Mouse (Mus musculus) liver, embryonic 11.5 days (tissue): ENCODE measurements at regions not wholly inside any gene's neighbourhood (a gene's known extent, or its start where the extent isn't known, plus 50 kb on each side); places are given as distances from the start of the nearest gene placed in this dataset.

Source experiments
- ATAC-seq: fragments of 200-750 bp; cut with Nextera tagmentation; replicated peaks from 2 replicates; pipeline ENCODE4 v1.8.0; 2017; ENCODE audit warnings: moderate number of reproducible peaks, mild to moderate bottlenecking, moderate TSS enrichment, moderate library complexity; ENCODE audit not compliant: low FRiP score
- DNase-seq: peaks from one replicate; pipeline ENCODE4 v3.0.0-alpha.2; 2017; ENCODE audit warnings: low spot score
- H3K27ac ChIP-seq: fragments of 300-500 bp; sonication (generic); 2 replicates; pipeline ENCODE4 v1.5.1; 2014; ENCODE audit warnings: mild to moderate bottlenecking, low read depth, low read length, control low read depth
- H3K27me3 ChIP-seq: fragments of 300-500 bp; sonication (generic); replicated peaks from 2 replicates; pipeline ENCODE4 v1.6.1; 2014; ENCODE audit warnings: low read length, mixed read lengths; ENCODE audit not compliant: control insufficient read depth, insufficient read depth
- H3K36me3 ChIP-seq: fragments of 300-500 bp; sonication (generic); 2 replicates; pipeline ENCODE4 v1.6.1; 2014; ENCODE audit warnings: mild to moderate bottlenecking, low read length, moderate library complexity, mixed read lengths; ENCODE audit not compliant: control insufficient read depth, insufficient read depth
- H3K4me1 ChIP-seq: fragments of 300-500 bp; sonication (generic); replicated peaks from 2 replicates; pipeline ENCODE4 v1.6.1; 2014; ENCODE audit warnings: low read length, mixed read lengths; ENCODE audit not compliant: control insufficient read depth, insufficient read depth
- H3K4me2 ChIP-seq: fragments of 300-500 bp; sonication (generic); 2 replicates; pipeline ENCODE4 v1.6.1; 2014; ENCODE audit warnings: mild to moderate bottlenecking, control low read depth, moderate library complexity
- H3K4me3 ChIP-seq: fragments of 300-500 bp; sonication (generic); 2 replicates; pipeline ENCODE4 v1.5.1; 2014; ENCODE audit warnings: low read depth, low read length, control low read depth
- H3K9ac ChIP-seq: fragments of 300-500 bp; sonication (generic); 2 replicates; pipeline ENCODE4 v1.6.1; 2014; ENCODE audit warnings: low read depth, low read length, control low read depth
- H3K9me3 ChIP-seq: fragments of 300-500 bp; sonication (generic); 2 replicates; pipeline ENCODE4 v1.6.1; 2016; ENCODE audit warnings: low read length, inconsistent platforms, mixed read lengths; ENCODE audit not compliant: control insufficient read depth
- whole genome bisulfite sequencing: fragments of 180-500 bp; shearing (Covaris S2); extraction: QIAGEN DNeasy Blood & Tissue Kit; methylation state at CpG from one replicate; pipeline ENCODE4 v1.1.7; 2014; 5-methylcytosine and 5-hydroxymethylcytosine counted together

GRCm38 (mm10) chr4:9218380-9218779 is 979.5 kb upstream of the Car8 start:
- DNase-seq (no peak), ATAC-seq (no peak)
- no peak overlapping the region for H3K9ac ChIP-seq
- 86% methylated on average over 5 of the region's 5 CpGs for WGBS
- no peaks in the 10 kb centered on the region for H3K36me3 ChIP-seq
- H3K9me3 ChIP-seq: no peaks in the 10 kb centered on the region
- no peak overlapping the region for H3K4me2 ChIP-seq
- no peaks in the 10 kb centered on the region for H3K27me3 ChIP-seq
- no peak overlapping the region for H3K4me3 ChIP-seq
- H3K4me1 ChIP-seq: no peaks in the 10 kb centered on the region
- no peak overlapping the region for H3K27ac ChIP-seq

GRCm38 (mm10) chr4:9208606-9209005 is 969.8 kb upstream of the Car8 start:
- H3K27me3 ChIP-seq: no peaks in the 10 kb centered on the region
- H3K9me3 ChIP-seq: no peaks in the 10 kb centered on the region
- H3K27ac ChIP-seq: no peak overlapping the region
- no peaks in the 10 kb centered on the region for H3K4me1 ChIP-seq
- H3K36me3 ChIP-seq: no peaks in the 10 kb centered on the region
- H3K9ac ChIP-seq: no peak overlapping the region
- H3K4me2 ChIP-seq: no peak overlapping the region
- no peak for DNase-seq
- H3K4me3 ChIP-seq: no peak overlapping the region
- ATAC-seq: no peak
- WGBS: 77% methylated on average over 2 of the region's 2 CpGs

GRCm38 (mm10) chr4:9200012-9200411 is 961.2 kb upstream of the Car8 start:
- no peaks in the 10 kb centered on the region for H3K27me3 ChIP-seq
- no peaks in the 10 kb centered on the region for H3K4me1 ChIP-seq
- H3K4me2 ChIP-seq: no peak overlapping the region
- 60% methylated on average over 2 of the region's 2 CpGs for WGBS
- ATAC-seq: no peak
- no peak overlapping the region for H3K9ac ChIP-seq
- H3K27ac ChIP-seq: no peak overlapping the region
- no peaks in the 10 kb centered on the region for H3K36me3 ChIP-seq
- no peaks in the 10 kb centered on the region for H3K9me3 ChIP-seq
- DNase-seq: no peak
- H3K4me3 ChIP-seq: no peak overlapping the region

GRCm38 (mm10) chr4:9196435-9196834 is 957.6 kb upstream of the Car8 start:
- H3K9me3 ChIP-seq: no peaks in the 10 kb centered on the region
- no peaks in the 10 kb centered on the region for H3K27me3 ChIP-seq
- H3K4me1 ChIP-seq: no peaks in the 10 kb centered on the region
- no peak overlapping the region for H3K9ac ChIP-seq
- WGBS: 57% methylated on average over 4 of the region's 4 CpGs
- no peak overlapping the region for H3K4me3 ChIP-seq
- DNase-seq (no peak), ATAC-seq (no peak)
- H3K27ac ChIP-seq: no peak overlapping the region
- H3K4me2 ChIP-seq: no peak overlapping the region
- no peaks in the 10 kb centered on the region for H3K36me3 ChIP-seq

DNA sequence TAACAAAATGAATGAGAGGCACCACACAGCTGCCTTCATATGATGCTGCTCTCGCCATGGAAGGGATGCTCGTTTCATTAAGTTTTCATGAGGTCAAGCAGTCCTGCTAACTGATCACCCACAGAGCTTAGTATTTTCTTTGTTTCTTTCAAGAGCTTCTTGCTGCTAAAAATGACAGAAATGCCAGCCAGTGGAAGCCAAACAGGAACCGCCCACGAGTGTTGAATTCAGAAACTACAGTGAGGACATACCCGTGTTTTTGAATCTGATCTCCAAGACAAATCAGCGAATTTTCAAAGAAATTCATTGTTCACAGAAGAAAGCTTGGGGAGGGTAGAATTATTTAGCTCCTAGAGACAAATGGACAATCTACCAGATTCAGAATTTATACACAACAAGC is 954.3 kb upstream of the Car8 start:
- no peaks in the 10 kb centered on the region for H3K27me3 ChIP-seq
- no peak for ATAC-seq
- WGBS: 74% methylated on average over 6 of the region's 6 CpGs

DNA sequence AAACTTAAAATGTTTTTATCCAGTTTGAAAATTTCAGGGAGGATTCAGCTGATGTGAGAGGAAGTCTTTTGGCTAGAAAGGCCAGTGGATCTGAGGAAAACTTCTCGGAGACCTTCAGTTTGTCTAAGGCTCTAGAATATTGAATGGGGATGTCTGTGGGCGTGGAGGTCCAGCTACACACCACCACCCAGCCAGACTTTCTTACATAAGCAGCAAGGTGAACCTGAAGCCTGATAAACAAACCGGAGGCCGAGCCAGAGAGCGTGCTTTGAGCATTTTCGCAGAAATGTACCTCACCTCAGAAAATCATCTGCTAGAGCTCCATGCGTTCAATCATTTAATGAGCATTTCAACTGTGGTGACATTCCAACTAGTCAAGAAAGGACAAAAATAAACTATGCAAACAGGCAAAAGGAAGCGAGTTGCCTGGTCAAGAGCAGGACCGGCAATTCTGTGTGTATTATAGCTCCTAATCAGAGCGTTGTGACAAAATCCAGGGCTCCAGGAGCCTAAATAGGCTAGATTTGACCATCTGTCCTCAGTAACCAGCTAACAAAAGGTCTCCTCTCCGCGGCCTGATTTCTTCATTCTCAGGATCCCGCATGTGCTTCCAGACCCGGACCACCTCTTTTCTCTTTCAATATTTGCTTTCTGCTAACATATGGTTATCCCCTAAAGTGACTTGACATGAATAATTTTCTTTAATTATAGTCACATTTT is 946.5 kb upstream of the Car8 start:
- H3K4me1 ChIP-seq: peaks cover 11% of the 10 kb centered on the region
- H3K27me3 ChIP-seq: no peaks in the 10 kb centered on the region
- ATAC-seq (no peak), DNase-seq (no peak)
- H3K27ac ChIP-seq: no peak overlapping the region; the same call in 1 of the 2 replicates
- H3K4me2 ChIP-seq: peak overlapping the region; percentile 65
- no peak overlapping the region for H3K9ac ChIP-seq
- H3K9me3 ChIP-seq: no peaks in the 10 kb centered on the region
- H3K36me3 ChIP-seq: no peaks in the 10 kb centered on the region
- WGBS: 32% methylated on average over 14 of the region's 14 CpGs
- peak overlapping the region; percentile 25 for H3K4me3 ChIP-seq

More for the DNA sequence above, 954.3 kb upstream of the Car8 start:
- H3K9ac ChIP-seq: no peak overlapping the region
- H3K4me3 ChIP-seq: no peak overlapping the region
- no peaks in the 10 kb centered on the region for H3K36me3 ChIP-seq
- no peaks in the 10 kb centered on the region for H3K9me3 ChIP-seq
- no peak overlapping the region for H3K27ac ChIP-seq
- H3K4me1 ChIP-seq: no peaks in the 10 kb centered on the region
- DNase-seq: no peak
- no peak overlapping the region for H3K4me2 ChIP-seq

DNA sequence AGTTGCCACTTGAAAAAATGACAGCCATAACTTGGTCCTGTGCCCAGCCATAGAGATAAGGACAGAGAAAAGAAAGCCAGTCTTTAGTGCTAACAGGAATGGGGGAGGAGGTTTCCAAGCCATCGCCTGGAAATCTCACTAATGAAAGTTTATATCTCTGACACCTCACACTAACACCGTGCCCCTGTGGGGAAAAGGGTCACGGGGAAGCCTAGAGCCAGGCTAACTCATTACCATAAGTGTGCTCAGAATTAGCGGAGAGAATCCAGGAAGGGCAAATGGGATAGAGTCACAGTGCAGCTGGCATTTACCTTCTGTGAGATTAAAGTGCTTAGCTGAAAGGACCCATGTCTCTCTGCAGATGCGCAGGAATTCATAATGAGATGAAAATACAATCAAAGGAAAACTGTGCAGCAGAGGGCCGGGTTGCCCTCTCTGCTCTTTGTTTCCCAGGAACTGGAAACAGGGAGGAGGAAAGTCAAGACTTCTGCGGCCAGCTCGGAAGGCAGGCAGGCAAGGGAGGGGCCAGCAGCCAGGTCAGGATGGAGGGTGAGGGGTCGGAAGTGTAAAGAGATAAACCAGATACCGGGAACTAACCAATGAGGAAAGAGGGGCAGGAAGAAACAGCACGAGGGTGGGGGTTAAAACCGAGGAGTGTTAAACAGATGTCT is 945.7 kb upstream of the Car8 start:
- Histone ChIP-seq H3K4me2 (peak overlapping the region; percentile 65), H3K9me3 (no peaks in the 10 kb centered on the region), H3K9ac (0 out of 2 replicates have a peak overlapping the region, but pooled peaks have one; percentile 31), H3K4me1 (peaks cover 11% of the 10 kb centered on the region), H3K4me3 (peak overlapping the region; percentile 25), H3K27me3 (no peaks in the 10 kb centered on the region), H3K27ac (no peak overlapping the region; the same call in 1 of the 2 replicates), H3K36me3 (no peaks in the 10 kb centered on the region)
- peak; percentile 39 for DNase-seq
- peak; percentile 75 for ATAC-seq
- WGBS: 2% methylated on average over 12 of the region's 12 CpGs

DNA sequence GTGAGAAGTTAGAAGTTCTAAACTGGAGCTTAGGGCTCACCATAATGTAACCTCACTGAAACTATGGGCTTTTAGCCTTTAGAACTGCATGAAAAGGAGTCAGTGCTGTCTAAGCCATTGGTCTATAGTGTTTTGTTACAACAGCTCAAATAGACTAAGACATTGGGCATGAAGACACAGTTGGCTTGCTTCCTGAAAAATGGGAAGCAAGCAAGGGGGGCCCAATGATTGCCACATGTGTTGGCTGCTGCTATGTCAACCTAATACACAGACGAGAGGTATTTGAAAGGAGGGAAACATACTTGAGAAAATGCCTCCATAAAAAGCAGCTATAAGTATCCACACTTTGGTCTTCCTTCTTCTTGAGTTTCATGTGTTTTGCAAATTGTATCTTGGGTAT is 935.5 kb upstream of the Car8 start:
- Histone ChIP-seq H3K4me1 (no peaks in the 10 kb centered on the region), H3K27ac (no peak overlapping the region), H3K9ac (no peak overlapping the region), H3K4me2 (no peak overlapping the region), H3K36me3 (no peaks in the 10 kb centered on the region), H3K27me3 (no peaks in the 10 kb centered on the region), H3K4me3 (no peak overlapping the region), H3K9me3 (no peaks in the 10 kb centered on the region)
- no peak for DNase-seq
- 71% methylated on average over 1 of the region's 1 CpGs for WGBS
- no peak for ATAC-seq

GRCm38 (mm10) chr4:9162374-9162773 is 923.5 kb upstream of the Car8 start:
- Histone ChIP-seq H3K9ac (no peak overlapping the region), H3K4me1 (no peaks in the 10 kb centered on the region), H3K4me2 (no peak overlapping the region), H3K9me3 (no peaks in the 10 kb centered on the region), H3K27ac (no peak overlapping the region), H3K4me3 (no peak overlapping the region), H3K36me3 (no peaks in the 10 kb centered on the region), H3K27me3 (no peaks in the 10 kb centered on the region)
- ATAC-seq (no peak), DNase-seq (no peak)
- WGBS: 82% methylated on average over 7 of the region's 7 CpGs
